Mouse (Mus musculus) limb, embryonic 13.5 days (tissue): ENCODE data around the gene Tmem88b. TPM values are rescaled to one million over a fixed set of nuclear protein-coding genes. Genes with fewer than 3 reads are reported as not detected.

ENCODE experiments used
- ATAC-seq: fragments of 200-750 bp; cut with Nextera tagmentation; 2 replicates; pipeline ENCODE4 v1.8.0; 2017; ENCODE audit warnings: low read depth, moderate number of reproducible peaks, moderate TSS enrichment; ENCODE audit not compliant: low FRiP score
- H3K27ac ChIP-seq: fragments of 300-500 bp; sonication (generic); 2 replicates; pipeline ENCODE4 v1.5.1; 2015; ENCODE audit warnings: inconsistent platforms, mild to moderate bottlenecking, moderate library complexity
- H3K27me3 ChIP-seq: fragments of 300-500 bp; sonication (generic); 2 replicates; pipeline ENCODE4 v1.6.1; 2015; ENCODE audit warnings: mild to moderate bottlenecking, inconsistent platforms
- H3K36me3 ChIP-seq: fragments of 300-500 bp; sonication (generic); 2 replicates; pipeline ENCODE4 v1.6.1; 2015; ENCODE audit warnings: inconsistent platforms, mild to moderate bottlenecking, moderate library complexity
- H3K4me1 ChIP-seq: fragments of 300-500 bp; sonication (generic); 2 replicates; pipeline ENCODE4 v1.6.1; 2015; ENCODE audit warnings: inconsistent platforms
- H3K4me2 ChIP-seq: fragments of 300-500 bp; sonication (generic); replicated peaks from 2 replicates; pipeline ENCODE4 v1.6.1; 2015; ENCODE audit warnings: inconsistent platforms, mild to moderate bottlenecking, moderate library complexity
- H3K4me3 ChIP-seq: fragments of 300-500 bp; sonication (generic); 2 replicates; pipeline ENCODE4 v1.5.1; 2015; ENCODE audit warnings: moderate library complexity, mild to moderate bottlenecking, inconsistent platforms
- H3K9ac ChIP-seq: fragments of 300-500 bp; sonication (generic); 2 replicates; pipeline ENCODE4 v1.6.1; 2015; ENCODE audit warnings: mild to moderate bottlenecking, inconsistent platforms
- H3K9me3 ChIP-seq: fragments of 300-500 bp; sonication (generic); 2 replicates; pipeline ENCODE4 v1.6.1; 2016; ENCODE audit warnings: inconsistent platforms
- WGBS: fragments of 180-500 bp; shearing (Covaris S2); methylation state at CpG from one replicate; pipeline ENCODE4 v1.1.7; 2015; 5-methylcytosine and 5-hydroxymethylcytosine counted together
- polyA plus RNA-seq: library from polyadenylated mRNA; unstranded; fragments of >200 nt; fragmentation: Nextera tagmentation; extraction: Ambion mirVana; gene quantifications from 2 replicates; pipeline ENCODE4 v1.2.1, GENCODE M21; 2015

Tmem88b gene
- polyA plus RNA-seq: 0.64 and 0.81 TPM in 2 replicates

GRCm38 (mm10) chr4:155785819-155786218, at the start of gene Tmem88b:
Tmem88b (minus strand) TSS chr4:155785874.
- Histone ChIP-seq H3K9ac (no peak within 1 kb of the TSS; the same call in 1 of the 2 replicates), H3K27me3 (no peaks in the 10 kb centered on the region), H3K36me3 (no peaks in the 10 kb centered on the region), H3K4me1 (peaks cover 10% of the 10 kb centered on the region; the same call in 1 of the 2 replicates), H3K9me3 (no peaks in the 10 kb centered on the region), H3K4me2 (peak within 1 kb of the TSS; percentile 77), H3K27ac (no peak within 1 kb of the TSS), H3K4me3 (peak within 1 kb of the TSS; percentile 60)
- WGBS: 70% methylated on average over 5 of the region's 5 CpGs
- ATAC-seq: no peak

GRCm38 (mm10) chr4:155833836-155834235, 48.2 kb upstream of the Tmem88b start:
- Histone ChIP-seq H3K9ac (no peak overlapping the region; the same call in 1 of the 2 replicates), H3K27me3 (no peaks in the 10 kb centered on the region), H3K4me3 (0 out of 2 replicates have a peak overlapping the region, but pooled peaks have one; percentile 2), H3K9me3 (no peaks in the 10 kb centered on the region), H3K36me3 (peaks cover 5% of the 10 kb centered on the region; the same call in 1 of the 2 replicates), H3K4me2 (0 out of 2 replicates have a peak overlapping the region, but pooled peaks have one; percentile 21), H3K27ac (0 out of 2 replicates have a peak overlapping the region, but pooled peaks have one; percentile 33), H3K4me1 (peaks cover 32% of the 10 kb centered on the region)
- 26% methylated on average over 2 of the region's 2 CpGs for WGBS
- ATAC-seq: peak; percentile 34; the same call in 1 of the 2 replicates

- whole genome bisulfite sequencing: 84% methylated on average over 4 of the region's 4 CpGs
- Histone ChIP-seq H3K27ac (no peak overlapping the region), H3K27me3 (no peaks in the 10 kb centered on the region), H3K9me3 (no peaks in the 10 kb centered on the region), H3K4me3 (peak overlapping the region; percentile 92; the same call in 1 of the 2 replicates), H3K4me1 (peaks cover 27% of the 10 kb centered on the region), H3K4me2 (peak overlapping the region; percentile 97), H3K36me3 (peaks cover 8% of the 10 kb centered on the region), H3K9ac (no peak overlapping the region)
- ATAC-seq: no peak
Observed at GRCm38 (mm10) chr4:155833234-155833633, 47.6 kb upstream of the Tmem88b start.

GRCm38 (mm10) chr4:155832321-155832720, 46.6 kb upstream of the Tmem88b start:
- Histone ChIP-seq H3K9ac (peak overlapping the region; percentile 91), H3K27me3 (no peaks in the 10 kb centered on the region), H3K9me3 (no peaks in the 10 kb centered on the region), H3K4me3 (peak overlapping the region; percentile 92), H3K4me1 (peaks cover 27% of the 10 kb centered on the region), H3K4me2 (peak overlapping the region; percentile 97), H3K36me3 (peaks cover 16% of the 10 kb centered on the region), H3K27ac (no peak overlapping the region; the same call in 1 of the 2 replicates)
- no peak for ATAC-seq
- 58% methylated on average over 10 of the region's 10 CpGs for WGBS

GRCm38 (mm10) chr4:155831831-155832230, 46.2 kb upstream of the Tmem88b start:
- peaks cover 27% of the 10 kb centered on the region for H3K4me1 ChIP-seq
- peak overlapping the region; percentile 86 for H3K27ac ChIP-seq
- peak overlapping the region; percentile 92 for H3K4me3 ChIP-seq
- H3K36me3 ChIP-seq: peaks cover 21% of the 10 kb centered on the region
- H3K4me2 ChIP-seq: peak overlapping the region; percentile 97
- WGBS: under 1% methylated on average over 25 of the region's 25 CpGs
- ATAC-seq: peak; percentile 18; the same call in 1 of the 2 replicates
- H3K9ac ChIP-seq: peak overlapping the region; percentile 91
- no peaks in the 10 kb centered on the region for H3K27me3 ChIP-seq
- no peaks in the 10 kb centered on the region for H3K9me3 ChIP-seq

GRCm38 (mm10) chr4:155831205-155831766, 45.6 kb upstream of the Tmem88b start, which contains the start of gene Aurkaip1:
Aurkaip1 (plus strand) TSS chr4:155831272.
- Histone ChIP-seq H3K9ac (peak within 1 kb of the TSS; percentile 91), H3K4me2 (peak within 1 kb of the TSS; percentile 97), H3K9me3 (no peaks in the 10 kb centered on the region), H3K27ac (peak within 1 kb of the TSS; percentile 86), H3K4me1 (peaks cover 27% of the 10 kb centered on the region), H3K4me3 (peak within 1 kb of the TSS; percentile 92), H3K36me3 (peaks cover 27% of the 10 kb centered on the region), H3K27me3 (no peaks in the 10 kb centered on the region)
- under 1% methylated on average over 49 of the region's 49 CpGs for WGBS
- peak; percentile 92 for ATAC-seq

- Histone ChIP-seq H3K27me3 (no peaks in the 10 kb centered on the region), H3K4me1 (peaks cover 27% of the 10 kb centered on the region), H3K27ac (no peak overlapping the region), H3K9ac (no peak overlapping the region; the same call in 1 of the 2 replicates), H3K36me3 (peaks cover 30% of the 10 kb centered on the region), H3K4me3 (peak overlapping the region; percentile 92), H3K4me2 (peak overlapping the region; percentile 97), H3K9me3 (no peaks in the 10 kb centered on the region)
- 55% methylated on average over 8 of the region's 8 CpGs for WGBS
- no peak for ATAC-seq
Observed at GRCm38 (mm10) chr4:155830596-155830995, 44.9 kb upstream of the Tmem88b start.

GRCm38 (mm10) chr4:155829866-155830265, 44.2 kb upstream of the Tmem88b start:
- no peak overlapping the region for H3K4me2 ChIP-seq
- peaks cover 36% of the 10 kb centered on the region for H3K36me3 ChIP-seq
- H3K27me3 ChIP-seq: no peaks in the 10 kb centered on the region
- H3K27ac ChIP-seq: no peak overlapping the region
- no peak overlapping the region for H3K9ac ChIP-seq
- peaks cover 27% of the 10 kb centered on the region for H3K4me1 ChIP-seq
- no peak overlapping the region for H3K4me3 ChIP-seq
- no peak for ATAC-seq
- H3K9me3 ChIP-seq: no peaks in the 10 kb centered on the region
- WGBS: 98% methylated on average over 4 of the region's 4 CpGs

- no peaks in the 10 kb centered on the region for H3K4me1 ChIP-seq
- peaks cover 89% of the 10 kb centered on the region for H3K36me3 ChIP-seq
- no peaks in the 10 kb centered on the region for H3K27me3 ChIP-seq
- H3K27ac ChIP-seq: no peak overlapping the region
- no peaks in the 10 kb centered on the region for H3K9me3 ChIP-seq
- no peak overlapping the region for H3K9ac ChIP-seq
- WGBS: 93% methylated on average over 16 of the region's 16 CpGs
- H3K4me2 ChIP-seq: no peak overlapping the region
- H3K4me3 ChIP-seq: no peak overlapping the region
- ATAC-seq: no peak
Observed at GRCm38 (mm10) chr4:155823443-155823842, 37.8 kb upstream of the Tmem88b start.

- Histone ChIP-seq H3K9me3 (no peaks in the 10 kb centered on the region), H3K36me3 (peaks cover 93% of the 10 kb centered on the region), H3K4me2 (no peak overlapping the region), H3K27ac (no peak overlapping the region), H3K9ac (no peak overlapping the region), H3K4me3 (no peak overlapping the region), H3K4me1 (no peaks in the 10 kb centered on the region), H3K27me3 (no peaks in the 10 kb centered on the region)
- no peak for ATAC-seq
- 84% methylated on average over 7 of the region's 7 CpGs for WGBS
Observed at GRCm38 (mm10) chr4:155821025-155821424, 35.4 kb upstream of the Tmem88b start.

- H3K4me3 ChIP-seq: no peak overlapping the region
- peaks cover 86% of the 10 kb centered on the region for H3K36me3 ChIP-seq
- WGBS: 84% methylated on average over 4 of the region's 4 CpGs
- no peak overlapping the region for H3K27ac ChIP-seq
- no peak for ATAC-seq
- no peaks in the 10 kb centered on the region for H3K27me3 ChIP-seq
- no peak overlapping the region for H3K4me2 ChIP-seq
- no peaks in the 10 kb centered on the region for H3K9me3 ChIP-seq
- peaks cover 14% of the 10 kb centered on the region for H3K4me1 ChIP-seq
- no peak overlapping the region for H3K9ac ChIP-seq
Observed at GRCm38 (mm10) chr4:155817533-155817932, 31.9 kb upstream of the Tmem88b start.

- peak overlapping the region; percentile 100 for H3K9ac ChIP-seq
- H3K4me1 ChIP-seq: peaks cover 17% of the 10 kb centered on the region
- H3K9me3 ChIP-seq: no peaks in the 10 kb centered on the region
- peaks cover 74% of the 10 kb centered on the region for H3K36me3 ChIP-seq
- peak overlapping the region; percentile 82 for H3K27ac ChIP-seq
- H3K4me3 ChIP-seq: peak overlapping the region; percentile 100
- WGBS: under 1% methylated on average over 48 of the region's 49 CpGs
- H3K4me2 ChIP-seq: peak overlapping the region; percentile 95
- H3K27me3 ChIP-seq: no peaks in the 10 kb centered on the region
- ATAC-seq: peak; percentile 30
Observed at GRCm38 (mm10) chr4:155812665-155813181, 27.0 kb upstream of the Tmem88b start.
